Mouse (Mus musculus) T-helper 2 cell (primary cell): ENCODE results near the gene Arl8a.
"Not testable (repeated sequence)": the region's sequence is repeated elsewhere in the genome, so short reads cannot be mapped to it uniquely, and the experiment has no call there.

ENCODE experiments used
- in situ Hi-C: fragments of 300-600 bp; cut with MboI, MseI; formaldehyde crosslinking; loops from one replicate; pipeline ENCODE4 v1.15.1; 2025; ENCODE audit warnings: high pct_unique_total_duplicates

The Arl8a gene

GRCm38 (mm10) chr1:135168453-135169200, 22.0 kb downstream of the Arl8a start:
- in situ Hi-C loops: no loop called here

DNA sequence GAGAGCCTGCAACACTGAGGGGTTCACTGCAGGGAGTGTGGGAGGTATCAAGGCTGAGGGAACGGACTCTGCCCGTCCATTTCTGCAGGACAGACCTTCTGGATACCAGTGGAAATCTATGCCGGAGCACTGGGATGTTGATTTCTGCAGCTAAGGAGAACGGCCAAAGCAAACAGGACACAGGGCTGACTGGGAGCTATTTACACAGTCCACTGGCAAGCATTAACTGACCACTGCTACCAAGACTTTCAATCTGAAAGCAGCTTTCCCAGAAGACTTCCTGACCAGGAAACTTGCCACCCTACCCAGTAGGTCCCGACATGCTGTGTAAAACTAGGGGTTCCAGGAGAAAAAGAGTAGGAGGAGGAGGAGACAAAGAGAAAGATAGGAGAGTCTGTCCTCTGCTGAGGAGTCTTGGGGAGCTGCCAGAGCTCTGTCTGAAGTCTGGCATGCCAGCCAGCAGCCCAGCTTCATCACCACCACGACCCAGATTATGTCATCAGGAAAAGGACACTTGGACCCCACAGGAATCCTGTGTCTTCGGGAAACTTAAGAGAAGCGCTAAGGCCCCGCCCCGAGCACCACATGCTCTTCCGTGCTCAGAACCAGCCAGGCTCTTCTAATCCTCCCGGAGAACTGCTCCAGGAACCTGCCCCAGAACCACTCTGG, 23.1 kb downstream of the Arl8a start:
- in situ Hi-C loops: loop anchor here (5.0 kb wide), 1 partner anchor 93 kb away; no protein-coding TSS in a partner anchor

GRCm38 (mm10) chr1:135170299-135170698, 23.7 kb downstream of the Arl8a start:
- in situ Hi-C loops: loop anchor here (5.0 kb wide), 1 partner anchor 92 kb away; no protein-coding TSS in a partner anchor

DNA sequence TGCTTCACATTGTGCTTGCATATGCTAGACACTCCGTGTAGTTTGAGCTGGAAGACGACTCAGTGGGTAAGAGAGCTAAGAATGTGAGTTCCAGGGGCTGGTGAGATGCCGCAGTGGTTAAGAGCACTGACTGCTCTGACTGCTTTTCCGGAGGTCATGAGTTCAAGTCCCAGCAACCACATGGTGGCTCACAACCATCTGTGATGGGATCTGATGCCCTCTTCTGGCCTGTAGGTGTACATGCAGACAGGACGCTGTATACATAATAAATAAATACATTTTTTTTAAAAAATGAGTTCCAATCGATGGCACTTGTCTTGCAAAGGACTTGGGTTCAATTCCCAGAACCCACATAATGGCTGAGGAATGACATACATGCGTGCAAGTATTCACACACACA, 24.6 kb downstream of the Arl8a start:
- in situ Hi-C loops: loop anchor here (5.0 kb wide), 1 partner anchor 91 kb away; no protein-coding TSS in a partner anchor

- in situ Hi-C loops: loop anchor here (5.0 kb wide), 1 partner anchor 90 kb away; no protein-coding TSS in a partner anchor
Measured at GRCm38 (mm10) chr1:135171984-135172383, 25.4 kb downstream of the Arl8a start.

- in situ Hi-C loops: loop anchor here (5.0 kb wide), 1 partner anchor 89 kb away; no protein-coding TSS in a partner anchor
Measured at GRCm38 (mm10) chr1:135173311-135173710, 26.7 kb downstream of the Arl8a start.

- in situ Hi-C loops: loop anchor here (5.0 kb wide), 1 partner anchor 192 kb away; no protein-coding TSS in a partner anchor
Measured at GRCm38 (mm10) chr1:135175176-135175575, 28.6 kb downstream of the Arl8a start.

DNA sequence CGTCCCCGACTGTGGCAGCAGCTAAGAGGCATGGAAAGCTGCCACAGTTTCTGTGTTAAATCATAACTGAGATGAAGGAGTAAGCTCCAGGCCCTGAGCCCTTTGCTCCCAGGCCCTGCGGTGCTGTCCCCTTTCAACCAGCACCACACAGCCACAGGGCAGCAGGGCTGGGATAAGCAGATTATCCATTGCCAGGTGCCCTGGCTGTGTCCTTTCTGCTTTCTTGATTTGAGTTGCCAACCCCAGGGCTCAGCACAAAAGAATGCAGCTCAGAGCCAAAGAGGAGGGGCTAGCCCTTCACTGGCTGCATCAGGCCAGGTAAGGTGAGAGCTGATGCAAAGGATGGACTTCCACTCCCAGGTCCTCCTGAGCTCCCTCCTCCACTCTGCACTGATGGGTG, 31.1 kb downstream of the Arl8a start:
- in situ Hi-C loops: loop anchor here (5.0 kb wide), 1 partner anchor 190 kb away; no protein-coding TSS in a partner anchor

DNA sequence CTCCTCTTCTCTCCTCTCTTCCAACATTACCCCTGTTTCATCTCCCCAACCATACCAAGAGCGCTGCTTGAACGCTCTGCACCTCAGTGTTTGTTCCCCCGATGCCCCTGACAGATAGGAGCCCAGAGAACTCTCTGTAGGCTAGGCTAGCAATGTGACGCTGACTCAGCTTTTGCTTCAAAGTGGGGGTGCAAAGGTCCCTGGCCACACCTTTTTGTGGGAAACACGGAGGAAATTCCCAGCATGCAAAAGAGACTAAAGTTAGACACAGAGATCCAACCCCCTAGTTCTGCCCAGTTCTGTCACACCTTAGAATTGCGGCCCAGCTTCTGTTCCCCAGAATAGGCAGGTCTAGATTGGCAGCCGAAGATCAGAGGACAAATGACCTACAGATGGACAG, 32.2 kb downstream of the Arl8a start:
- in situ Hi-C loops: loop anchor here (5.0 kb wide), 1 partner anchor 188 kb away; no protein-coding TSS in a partner anchor

DNA sequence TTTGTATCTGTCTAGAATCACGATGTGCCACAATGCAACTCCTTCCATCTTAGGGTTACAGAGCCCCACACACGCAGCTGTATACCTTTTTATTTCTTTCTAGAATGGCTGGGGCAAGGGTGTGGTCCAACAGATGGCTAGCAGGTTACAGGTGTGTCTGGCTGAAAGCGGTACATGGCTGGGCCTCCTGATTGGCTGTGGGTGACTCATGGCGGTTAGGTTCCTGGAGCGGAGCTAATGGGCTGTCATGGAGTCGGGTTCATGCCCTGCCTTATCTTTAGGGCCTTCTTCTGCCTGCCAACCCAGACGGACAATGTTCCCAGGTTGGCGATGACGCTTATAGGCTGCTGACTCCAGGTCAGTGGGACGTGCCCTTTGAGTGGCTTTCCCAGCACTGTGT, 34.2 kb downstream of the Arl8a start:
- in situ Hi-C loops: no loop called here

GRCm38 (mm10) chr1:135181275-135181674, 34.7 kb downstream of the Arl8a start:
- in situ Hi-C loops: no loop called here

GRCm38 (mm10) chr1:135181880-135182623, 35.4 kb downstream of the Arl8a start:
- in situ Hi-C loops: no loop called here

GRCm38 (mm10) chr1:135182975-135183374, 36.4 kb downstream of the Arl8a start:
- in situ Hi-C loops: no loop called here

DNA sequence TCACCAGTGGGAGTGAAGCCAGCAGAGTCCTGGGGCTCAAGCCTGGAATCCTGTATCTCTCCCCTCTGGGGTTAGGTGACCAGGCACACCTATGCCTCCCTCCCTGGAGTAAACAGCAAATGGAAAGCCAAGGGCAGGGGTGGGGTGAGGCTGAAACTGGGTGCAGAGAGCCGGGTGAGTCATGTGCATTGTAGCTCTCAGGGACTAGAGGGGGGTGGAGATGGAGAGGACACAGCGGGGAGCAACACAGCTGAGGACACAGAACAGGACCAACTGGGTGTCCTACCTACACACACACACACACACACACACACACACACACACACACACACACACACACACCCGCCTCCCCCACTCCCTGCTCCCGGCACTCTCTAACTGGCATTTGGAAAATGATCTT, 36.8 kb downstream of the Arl8a start:
- in situ Hi-C loops: no loop called here

GRCm38 (mm10) chr1:135183941-135184570, 37.4 kb downstream of the Arl8a start:
- in situ Hi-C loops: no loop called here

DNA sequence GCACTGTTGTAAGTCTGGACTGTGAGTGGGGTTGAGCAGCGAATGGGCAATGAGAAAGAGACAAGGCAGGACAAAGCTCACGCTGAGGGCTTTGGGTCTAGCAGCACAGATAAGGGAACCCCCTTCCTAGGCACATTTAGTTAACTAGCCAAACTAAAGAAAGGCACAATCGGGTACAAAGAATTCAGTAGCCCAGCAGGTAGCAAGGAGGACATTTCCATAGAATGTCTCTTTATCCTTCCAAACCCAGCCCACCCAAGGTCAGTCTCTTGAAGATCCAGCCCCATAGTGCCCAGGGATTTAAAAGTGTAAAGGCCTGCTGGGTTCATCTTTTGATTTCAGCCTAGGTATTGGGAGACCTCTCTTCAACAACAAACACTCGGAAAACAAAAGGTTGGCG, 39.3 kb downstream of the Arl8a start:
- in situ Hi-C loops: no loop called here

- in situ Hi-C loops: no loop called here
Measured at GRCm38 (mm10) chr1:135186427-135186826, 39.8 kb downstream of the Arl8a start.

GRCm38 (mm10) chr1:135187016-135187415, 40.4 kb downstream of the Arl8a start:
- in situ Hi-C loops: not testable (repeated sequence)

- in situ Hi-C loops: no loop called here
Measured at GRCm38 (mm10) chr1:135188197-135188596, 41.6 kb downstream of the Arl8a start.

GRCm38 (mm10) chr1:135189186-135189585, 42.6 kb downstream of the Arl8a start:
- in situ Hi-C loops: no loop called here

- in situ Hi-C loops: not testable (repeated sequence)
Measured at GRCm38 (mm10) chr1:135194335-135194734, 47.7 kb downstream of the Arl8a start.
